Mouse (Mus musculus): ENCODE results near the gene Ehd4. TPM values are rescaled to one million over a fixed set of nuclear protein-coding genes. Genes with fewer than 3 reads are reported as not detected.

The Ehd4 gene
- polyA plus RNA-seq, 1 experiment: 247 TPM

- no peak for TF ChIP-seq CTCF (IDR thresholded peaks at IDR 0.05; ENCODE audit: insufficient read depth, low read length)
- Histone ChIP-seq H3K4me3 (replicated peaks; ENCODE audit: extremely low read depth, low read depth, low read length) (no peak overlapping the region), H3K4me1 (ENCODE audit: control insufficient read depth, insufficient read depth, low read length) (peaks cover 63% of the 10 kb centered on the region)
- WGBS: 36% methylated on average over 1 of the region's 1 CpGs
- no peak for DNase-seq
These were observed 22.5 kb downstream of the Ehd4 start for GRCm38 (mm10) chr2:120131881-120132280.

- Histone ChIP-seq H3K4me1 (ENCODE audit: control insufficient read depth, insufficient read depth, low read length) (peaks cover 59% of the 10 kb centered on the region), H3K4me3 (replicated peaks; ENCODE audit: extremely low read depth, low read depth, low read length) (no peak overlapping the region)
- WGBS: 40% methylated on average over 8 of the region's 8 CpGs
- no peak for DNase-seq
- TF ChIP-seq POLR2A (IDR thresholded peaks at IDR 0.05; ENCODE audit: borderline replicate concordance, extremely low read depth, low read depth, low read length) (no peak), CTCF (IDR thresholded peaks at IDR 0.05; ENCODE audit: insufficient read depth, low read length) (no peak)
These were observed 25.0 kb downstream of the Ehd4 start for GRCm38 (mm10) chr2:120129252-120129908.

- TF ChIP-seq POLR2A (IDR thresholded peaks at IDR 0.05; ENCODE audit: borderline replicate concordance, extremely low read depth, low read depth, low read length) (no peak), CTCF (IDR thresholded peaks at IDR 0.05; ENCODE audit: insufficient read depth, low read length) (no peak)
- no peak for DNase-seq
- WGBS: 25% methylated on average over 1 of the region's 1 CpGs
- Histone ChIP-seq H3K4me3 (replicated peaks; ENCODE audit: extremely low read depth, low read depth, low read length) (no peak overlapping the region), H3K4me1 (ENCODE audit: control insufficient read depth, insufficient read depth, low read length) (peaks cover 62% of the 10 kb centered on the region)
These were observed 25.8 kb downstream of the Ehd4 start for GRCm38 (mm10) chr2:120128611-120129051.

- no peak overlapping the region for H3K4me3 ChIP-seq (replicated peaks; ENCODE audit: extremely low read depth, low read depth, low read length)
- DNase-seq: no peak
- TF ChIP-seq CTCF (IDR thresholded peaks at IDR 0.05; ENCODE audit: insufficient read depth, low read length) (no peak), POLR2A (IDR thresholded peaks at IDR 0.05; ENCODE audit: borderline replicate concordance, extremely low read depth, low read depth, low read length) (no peak)
- H3K4me1 ChIP-seq (ENCODE audit: control insufficient read depth, insufficient read depth, low read length): peaks cover 59% of the 10 kb centered on the region
These were observed 26.4 kb downstream of the Ehd4 start for GRCm38 (mm10) chr2:120128011-120128410.

GRCm38 (mm10) chr2:120126901-120127300 lies 27.5 kb downstream of the Ehd4 start:
- no peak for DNase-seq
- Histone ChIP-seq H3K4me3 (replicated peaks; ENCODE audit: extremely low read depth, low read depth, low read length) (no peak overlapping the region), H3K4me1 (ENCODE audit: control insufficient read depth, insufficient read depth, low read length) (peaks cover 62% of the 10 kb centered on the region)
- WGBS: 70% methylated on average over 1 of the region's 1 CpGs
- TF ChIP-seq CTCF (IDR thresholded peaks at IDR 0.05; ENCODE audit: insufficient read depth, low read length) (no peak), POLR2A (IDR thresholded peaks at IDR 0.05; ENCODE audit: borderline replicate concordance, extremely low read depth, low read depth, low read length) (no peak)

- 42% methylated on average over 4 of the region's 4 CpGs for WGBS
- H3K4me1 ChIP-seq (ENCODE audit: control insufficient read depth, insufficient read depth, low read length): peaks cover 62% of the 10 kb centered on the region
- no peak overlapping the region for H3K4me3 ChIP-seq (replicated peaks; ENCODE audit: extremely low read depth, low read depth, low read length)
- no peak for DNase-seq
- TF ChIP-seq POLR2A (IDR thresholded peaks at IDR 0.05; ENCODE audit: borderline replicate concordance, extremely low read depth, low read depth, low read length): no peak
- TF ChIP-seq CTCF (IDR thresholded peaks at IDR 0.05; ENCODE audit: insufficient read depth, low read length): no peak
These were observed 28.0 kb downstream of the Ehd4 start for GRCm38 (mm10) chr2:120126408-120126807.

- no peak for DNase-seq
- H3K4me1 ChIP-seq (ENCODE audit: control insufficient read depth, insufficient read depth, low read length): peaks cover 67% of the 10 kb centered on the region
- no peak for TF ChIP-seq POLR2A (IDR thresholded peaks at IDR 0.05; ENCODE audit: borderline replicate concordance, extremely low read depth, low read depth, low read length)
- TF ChIP-seq CTCF (IDR thresholded peaks at IDR 0.05; ENCODE audit: insufficient read depth, low read length): no peak
- H3K4me3 ChIP-seq (replicated peaks; ENCODE audit: extremely low read depth, low read depth, low read length): no peak overlapping the region
- WGBS: 97% methylated on average over 1 of the region's 1 CpGs
These were observed 28.9 kb downstream of the Ehd4 start for GRCm38 (mm10) chr2:120125461-120125860.

- TF ChIP-seq CTCF (IDR thresholded peaks at IDR 0.05; ENCODE audit: insufficient read depth, low read length): no peak
- no peak for TF ChIP-seq POLR2A (IDR thresholded peaks at IDR 0.05; ENCODE audit: borderline replicate concordance, extremely low read depth, low read depth, low read length)
- DNase-seq: no peak
- WGBS: 51% methylated on average over 2 of the region's 2 CpGs
- Histone ChIP-seq H3K4me3 (replicated peaks; ENCODE audit: extremely low read depth, low read depth, low read length) (no peak overlapping the region), H3K4me1 (ENCODE audit: control insufficient read depth, insufficient read depth, low read length) (peaks cover 63% of the 10 kb centered on the region)
These were observed 29.5 kb downstream of the Ehd4 start for GRCm38 (mm10) chr2:120124946-120125345.

GRCm38 (mm10) chr2:120124096-120124495 lies 30.3 kb downstream of the Ehd4 start:
- no peak for DNase-seq
- TF ChIP-seq POLR2A (IDR thresholded peaks at IDR 0.05; ENCODE audit: borderline replicate concordance, extremely low read depth, low read depth, low read length): no peak
- TF ChIP-seq CTCF (IDR thresholded peaks at IDR 0.05; ENCODE audit: insufficient read depth, low read length): no peak
- no peak overlapping the region for H3K4me3 ChIP-seq (replicated peaks; ENCODE audit: extremely low read depth, low read depth, low read length)
- WGBS: 56% methylated on average over 1 of the region's 1 CpGs
- H3K4me1 ChIP-seq (ENCODE audit: control insufficient read depth, insufficient read depth, low read length): peaks cover 54% of the 10 kb centered on the region

GRCm38 (mm10) chr2:120122983-120123382 lies 31.4 kb downstream of the Ehd4 start:
- no peak for DNase-seq
- WGBS: 55% methylated on average over 6 of the region's 6 CpGs
- Histone ChIP-seq H3K4me3 (replicated peaks; ENCODE audit: extremely low read depth, low read depth, low read length) (no peak overlapping the region), H3K4me1 (ENCODE audit: control insufficient read depth, insufficient read depth, low read length) (peaks cover 48% of the 10 kb centered on the region)
- TF ChIP-seq CTCF (IDR thresholded peaks at IDR 0.05; ENCODE audit: insufficient read depth, low read length) (no peak), POLR2A (IDR thresholded peaks at IDR 0.05; ENCODE audit: borderline replicate concordance, extremely low read depth, low read depth, low read length) (no peak)

Data from lung, adult 2 months (tissue).